Mouse (Mus musculus) hindbrain, embryonic 10.5 days (tissue): ENCODE results near the gene Ap4s1. TPM values are rescaled to one million over a fixed set of nuclear protein-coding genes. Genes with fewer than 3 reads are reported as not detected.
"Not testable (repeated sequence)": the region's sequence is repeated elsewhere in the genome, so short reads cannot be mapped to it uniquely, and the experiment has no call there.

Experiments used
- DNase-seq: peaks from one replicate; pipeline ENCODE4 v3.0.0-alpha.2; 2017; ENCODE audit warnings: low spot score
- H3K27ac ChIP-seq: fragments of 300-500 bp; sonication (generic); 2 replicates; pipeline ENCODE4 v1.5.1; 2016; ENCODE audit warnings: mild to moderate bottlenecking, moderate library complexity
- H3K27me3 ChIP-seq: fragments of 300-500 bp; sonication (generic); 2 replicates; pipeline ENCODE4 v1.6.1; 2016; ENCODE audit warnings: mild to moderate bottlenecking; ENCODE audit not compliant: poor library complexity, insufficient read depth, severe bottlenecking
- H3K36me3 ChIP-seq: fragments of 300-500 bp; sonication (generic); 2 replicates; pipeline ENCODE4 v1.6.1; 2016; ENCODE audit warnings: mild to moderate bottlenecking, moderate library complexity
- H3K4me1 ChIP-seq: fragments of 300-500 bp; sonication (generic); replicated peaks from 2 replicates; pipeline ENCODE4 v1.6.1; 2016; ENCODE audit warnings: mild to moderate bottlenecking
- H3K4me3 ChIP-seq: fragments of 300-500 bp; sonication (generic); 2 replicates; pipeline ENCODE4 v1.5.1; 2016; ENCODE audit warnings: mild to moderate bottlenecking, moderate library complexity
- H3K9me3 ChIP-seq: fragments of 300-500 bp; sonication (generic); 2 replicates; pipeline ENCODE4 v1.6.1; 2016; ENCODE audit warnings: mild to moderate bottlenecking, moderate library complexity
- WGBS: fragments of 180-500 bp; shearing (Covaris S2); methylation state at CpG from one replicate; pipeline ENCODE4 v1.1.7; 2016; 5-methylcytosine and 5-hydroxymethylcytosine counted together
- polyA plus RNA-seq: library from polyadenylated mRNA; unstranded; fragments of >200 nt; fragmentation: Nextera tagmentation; extraction: Ambion mirVana; gene quantifications from 2 replicates; pipeline ENCODE4 v1.2.1, GENCODE M21; 2016

Gene Ap4s1
- polyA plus RNA-seq, result 38.6 and 48.6 TPM in 2 replicates

- under 1% methylated on average over 107 of the region's 108 CpGs for WGBS
- DNase-seq, result peak; percentile 84
- H3K27me3 ChIP-seq, result no peaks in the 10 kb centered on the region
- peak within 1 kb of the TSS; percentile 97 for H3K4me3 ChIP-seq
- no peaks in the 10 kb centered on the region for H3K9me3 ChIP-seq
- peaks cover 30% of the 10 kb centered on the region for H3K4me1 ChIP-seq
- H3K27ac ChIP-seq, result peak within 1 kb of the TSS; percentile 100
- H3K36me3 ChIP-seq, result no peaks in the 10 kb centered on the region
Observed at GRCm38 (mm10) chr12:51690893-51691844, at the start of gene Ap4s1. Ap4s1 (plus strand) TSS chr12:51691033.

- no peak overlapping the region for H3K4me3 ChIP-seq
- no peak overlapping the region for H3K27ac ChIP-seq
- H3K27me3 ChIP-seq, result no peaks in the 10 kb centered on the region
- no peaks in the 10 kb centered on the region for H3K4me1 ChIP-seq
- H3K9me3 ChIP-seq, result no peaks in the 10 kb centered on the region
- DNase-seq, result no peak
- WGBS, result 71% methylated on average over 6 of the region's 6 CpGs
- peaks cover 23% of the 10 kb centered on the region for H3K36me3 ChIP-seq
Observed at GRCm38 (mm10) chr12:51641871-51642270, 49.0 kb upstream of the Ap4s1 start.

- DNase-seq, H3K4me1 ChIP-seq, H3K9me3 ChIP-seq, H3K4me3 ChIP-seq, H3K27me3 ChIP-seq, H3K27ac ChIP-seq: not testable (repeated sequence)
- H3K36me3 ChIP-seq, result peaks cover 68% of the 10 kb centered on the region
Observed at GRCm38 (mm10) chr12:51649401-51649800, 41.4 kb upstream of the Ap4s1 start.

DNA sequence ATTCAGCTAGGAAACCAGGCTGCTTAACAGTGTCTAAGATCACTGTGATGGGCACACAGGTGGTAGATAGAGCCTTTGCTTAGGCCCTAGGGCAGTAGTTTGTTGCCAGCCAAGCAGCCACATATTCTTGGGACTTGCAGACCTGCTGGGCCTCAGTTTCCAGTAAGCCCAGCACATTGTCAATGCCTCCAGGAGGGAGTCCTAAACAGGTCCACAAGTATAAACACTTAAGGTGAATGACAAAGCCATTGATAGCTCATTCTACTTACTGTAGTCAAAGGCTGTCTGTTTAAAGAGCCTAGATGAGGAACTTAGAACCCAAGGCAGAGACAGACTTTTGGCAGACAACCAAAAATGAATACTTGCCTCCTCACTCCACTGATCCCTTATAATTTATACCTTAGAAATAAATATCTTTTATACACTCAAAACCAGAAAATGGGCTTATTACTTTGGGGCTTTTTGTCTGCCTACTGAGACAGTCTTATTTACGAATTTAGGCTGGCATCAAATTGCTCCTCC lies 34.8 kb upstream of the Ap4s1 start:
- WGBS, result 89% methylated on average over 1 of the region's 1 CpGs

DNA sequence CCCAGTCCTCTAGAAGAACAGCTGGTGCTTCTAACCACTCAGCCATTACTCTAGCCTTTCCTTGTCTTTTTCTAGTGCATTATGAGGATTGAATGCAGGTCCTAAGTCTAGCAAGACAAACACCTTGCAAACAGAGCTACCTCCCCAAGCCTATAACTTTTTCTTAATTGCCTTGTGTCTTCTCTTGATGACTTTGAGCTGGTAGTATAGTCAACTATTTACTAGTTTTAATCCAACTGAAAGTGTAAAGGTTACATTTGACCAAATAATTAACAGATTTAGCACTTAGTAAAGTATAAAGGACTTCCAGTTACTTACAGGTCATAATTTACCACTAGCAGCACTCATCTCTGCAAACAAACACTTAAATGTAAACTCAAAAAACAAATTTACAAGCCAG lies 27.8 kb upstream of the Ap4s1 start:
- no peak overlapping the region for H3K27ac ChIP-seq
- no peaks in the 10 kb centered on the region for H3K36me3 ChIP-seq
- peaks cover 15% of the 10 kb centered on the region for H3K4me1 ChIP-seq
- H3K4me3 ChIP-seq, result no peak overlapping the region
- no peaks in the 10 kb centered on the region for H3K27me3 ChIP-seq
- H3K9me3 ChIP-seq, result no peaks in the 10 kb centered on the region
- no peak for DNase-seq

More for the DNA sequence above, 34.8 kb upstream of the Ap4s1 start:
- peaks cover 40% of the 10 kb centered on the region for H3K36me3 ChIP-seq
- H3K4me1 ChIP-seq, result no peaks in the 10 kb centered on the region
- no peak for DNase-seq
- H3K27me3 ChIP-seq, result no peaks in the 10 kb centered on the region
- no peak overlapping the region for H3K4me3 ChIP-seq
- H3K9me3 ChIP-seq, result no peaks in the 10 kb centered on the region
- no peak overlapping the region for H3K27ac ChIP-seq

GRCm38 (mm10) chr12:51663908-51664307 lies 26.9 kb upstream of the Ap4s1 start:
- Histone ChIP-seq H3K36me3 (no peaks in the 10 kb centered on the region), H3K9me3 (no peaks in the 10 kb centered on the region), H3K4me1 (peaks cover 15% of the 10 kb centered on the region), H3K27ac (no peak overlapping the region), H3K4me3 (no peak overlapping the region), H3K27me3 (no peaks in the 10 kb centered on the region)
- no peak for DNase-seq

GRCm38 (mm10) chr12:51666708-51667430 lies 24.0 kb upstream of the Ap4s1 start:
- no peak overlapping the region for H3K27ac ChIP-seq
- DNase-seq, result no peak
- H3K9me3 ChIP-seq, result no peaks in the 10 kb centered on the region
- H3K27me3 ChIP-seq, result no peaks in the 10 kb centered on the region
- WGBS, result 85% methylated on average over 4 of the region's 4 CpGs
- H3K4me3 ChIP-seq, result no peak overlapping the region
- peaks cover 19% of the 10 kb centered on the region for H3K4me1 ChIP-seq
- H3K36me3 ChIP-seq, result no peaks in the 10 kb centered on the region

GRCm38 (mm10) chr12:51671231-51671891 lies 19.5 kb upstream of the Ap4s1 start:
- H3K27ac ChIP-seq, result no peak overlapping the region
- no peak for DNase-seq
- 36% methylated on average over 5 of the region's 5 CpGs for WGBS
- H3K36me3 ChIP-seq, result no peaks in the 10 kb centered on the region
- no peak overlapping the region for H3K4me3 ChIP-seq
- H3K27me3 ChIP-seq, result no peaks in the 10 kb centered on the region
- 0 out of 2 replicates have a peak, but pooled peaks cover 8% of the 10 kb centered on the region for H3K4me1 ChIP-seq
- no peaks in the 10 kb centered on the region for H3K9me3 ChIP-seq

DNA sequence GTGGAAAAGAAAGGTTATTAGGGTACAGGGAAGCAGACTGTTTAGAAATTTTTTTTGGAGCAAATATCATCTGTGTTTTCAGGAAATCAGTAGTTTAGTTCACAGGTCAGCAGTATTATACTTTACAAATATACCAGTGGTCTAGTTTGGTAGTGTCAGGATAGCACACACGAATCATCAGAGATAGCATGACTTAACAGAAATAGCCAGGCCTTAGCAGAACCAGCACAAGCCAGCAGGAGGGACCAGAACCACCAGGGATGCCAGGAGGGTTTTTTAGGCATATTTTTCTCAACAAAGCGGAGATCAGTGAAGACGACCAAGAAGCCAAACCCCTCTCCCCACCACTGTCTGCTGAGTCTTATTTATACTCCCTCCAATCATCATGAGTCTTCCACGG lies 17.6 kb upstream of the Ap4s1 start:
- no peaks in the 10 kb centered on the region for H3K27me3 ChIP-seq
- H3K4me3 ChIP-seq, result no peak overlapping the region
- no peaks in the 10 kb centered on the region for H3K36me3 ChIP-seq
- H3K9me3 ChIP-seq, result no peaks in the 10 kb centered on the region
- H3K4me1 ChIP-seq, result 0 out of 2 replicates have a peak, but pooled peaks cover 8% of the 10 kb centered on the region
- DNase-seq, result no peak
- WGBS, result 74% methylated on average over 4 of the region's 4 CpGs
- H3K27ac ChIP-seq, result no peak overlapping the region

DNA sequence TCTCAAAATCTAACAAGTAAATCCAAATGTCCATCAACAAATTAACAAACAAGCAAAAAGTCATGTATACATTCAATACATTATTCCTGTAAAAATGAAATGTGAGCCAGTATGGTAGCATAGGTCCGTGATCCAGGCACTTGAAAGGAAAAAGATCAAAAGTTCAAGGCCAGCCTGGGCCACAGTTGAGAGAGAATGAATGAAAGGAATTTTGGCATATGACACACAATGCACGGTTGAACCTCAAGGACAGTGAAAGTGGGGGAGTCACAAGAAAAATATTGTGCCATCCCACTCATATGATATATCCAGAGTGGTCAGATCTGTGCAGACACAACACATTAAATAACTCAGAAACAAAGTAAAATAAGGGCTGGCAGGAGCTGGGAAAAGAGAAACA lies 14.4 kb upstream of the Ap4s1 start:
- Histone ChIP-seq H3K4me3 (no peak overlapping the region), H3K9me3 (no peaks in the 10 kb centered on the region), H3K36me3 (no peaks in the 10 kb centered on the region), H3K27me3 (no peaks in the 10 kb centered on the region), H3K4me1 (0 out of 2 replicates have a peak, but pooled peaks cover 8% of the 10 kb centered on the region), H3K27ac (no peak overlapping the region)
- no peak for DNase-seq
- 71% methylated on average over 2 of the region's 2 CpGs for WGBS

DNA sequence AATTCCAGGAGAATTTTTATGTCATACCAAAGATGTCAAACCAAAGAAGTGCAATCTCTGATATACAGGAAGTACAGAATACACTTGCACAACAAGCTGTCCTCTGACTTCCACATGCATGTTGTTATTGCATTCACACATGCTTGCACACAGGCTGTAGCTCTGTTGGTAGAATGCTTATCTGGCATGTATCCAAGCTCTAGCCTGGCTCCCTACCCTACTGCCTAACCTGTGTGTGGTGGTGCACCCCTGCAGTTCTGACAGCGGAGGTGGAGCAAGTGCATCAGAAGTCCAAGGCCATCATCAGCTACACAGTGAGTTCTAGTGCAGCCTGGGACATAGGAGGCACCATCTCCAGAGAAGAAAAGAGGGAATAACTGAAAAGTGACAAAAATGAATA lies 12.0 kb upstream of the Ap4s1 start:
- 88% methylated on average over 1 of the region's 1 CpGs for WGBS
- Histone ChIP-seq H3K4me3 (no peak overlapping the region), H3K27ac (no peak overlapping the region), H3K27me3 (no peaks in the 10 kb centered on the region), H3K9me3 (no peaks in the 10 kb centered on the region), H3K4me1 (no peaks in the 10 kb centered on the region), H3K36me3 (peaks cover 13% of the 10 kb centered on the region)
- no peak for DNase-seq

- Histone ChIP-seq H3K36me3 (no peaks in the 10 kb centered on the region), H3K9me3 (no peaks in the 10 kb centered on the region), H3K4me3 (no peak overlapping the region), H3K4me1 (peaks cover 22% of the 10 kb centered on the region), H3K27me3 (no peaks in the 10 kb centered on the region), H3K27ac (no peak overlapping the region)
- 94% methylated on average over 2 of the region's 2 CpGs for WGBS
- DNase-seq, result no peak
Observed at GRCm38 (mm10) chr12:51688546-51688945, 2.3 kb upstream of the Ap4s1 start.
